Mouse (Mus musculus) CH12.LX (cell line): ENCODE data around the gene Ttc21b. TPM values are rescaled to one million over a fixed set of nuclear protein-coding genes. Genes with fewer than 3 reads are reported as not detected.

ENCODE experiments used
- DNase-seq: peaks from one replicate; pipeline ENCODE4 v3.0.0-alpha.2; 2013; ENCODE audit errors: extremely low read depth
- H3K27ac ChIP-seq: 2 replicates; pipeline ENCODE4 v1.5.1; 2012; ENCODE audit warnings: low read depth, mild to moderate bottlenecking, control low read depth, moderate library complexity; ENCODE audit not compliant: insufficient read depth
- H3K27me3 ChIP-seq: replicated peaks from 2 replicates; pipeline ENCODE3; 2012; ENCODE audit warnings: inconsistent platforms
- H3K36me3 ChIP-seq, 2 experiments: replicated peaks in 1 of 2; 2 replicates each; pipeline versions ENCODE3 to v1.6.1; 2012; ENCODE audit warnings: inconsistent platforms in 1 of 2, low read length in 1 of 2, mild to moderate bottlenecking in 1 of 2, mixed read lengths in 1 of 2, moderate library complexity in 1 of 2; ENCODE audit not compliant: control insufficient read depth in 1 of 2, insufficient read depth in 1 of 2
- H3K4me1 ChIP-seq, 2 experiments: 2 replicates each; pipeline ENCODE4 v1.6.1; 2012; ENCODE audit warnings: inconsistent platforms in 1 of 2, moderate library complexity in 1 of 2; ENCODE audit not compliant: insufficient read depth in 2 of 2, control insufficient read depth in 1 of 2
- H3K4me2 ChIP-seq: 2 replicates; pipeline ENCODE4 v1.6.1; 2012; ENCODE audit warnings: low read depth, mild to moderate bottlenecking, control low read depth; ENCODE audit not compliant: poor library complexity, insufficient read depth, severe bottlenecking
- H3K4me3 ChIP-seq, 3 experiments: fragments of 150-350 bp in 1 of 3; sonication (generic) in 1 of 3; replicated peaks in 1 of 3; 2 replicates each; pipeline versions ENCODE3 to v1.5.1; 2011 to 2012; ENCODE audit warnings: low read depth in 2 of 3, low read length in 2 of 3, mild to moderate bottlenecking in 2 of 3, moderate library complexity in 2 of 3, control low read depth in 1 of 3, improper control_type of control experiment in 1 of 3, inconsistent platforms in 1 of 3, mixed read lengths in 1 of 3; ENCODE audit not compliant: poor library complexity in 1 of 3
- H3K79me2 ChIP-seq: replicated peaks from 2 replicates; pipeline ENCODE4 v1.6.1; 2012; ENCODE audit warnings: mild to moderate bottlenecking, moderate library complexity; ENCODE audit not compliant: control insufficient read depth, poor library complexity, insufficient read depth, severe bottlenecking; ENCODE audit errors: extremely low read depth
- H3K9ac ChIP-seq: 2 replicates; pipeline ENCODE4 v1.6.1; 2012; ENCODE audit warnings: low read depth, mild to moderate bottlenecking, control low read depth, moderate library complexity; ENCODE audit not compliant: insufficient read depth
- H3K9me3 ChIP-seq: replicated peaks from 2 replicates; pipeline ENCODE3; 2012; ENCODE audit warnings: low read length, inconsistent platforms, mixed read lengths
- CHD1 ChIP-seq: IDR thresholded peaks from 2 replicates; pipeline ENCODE4 v1.6.1; 2012; ENCODE audit warnings: low read depth, low read length, improper control_type of control experiment, inconsistent platforms
- CHD2 ChIP-seq: IDR thresholded peaks from 2 replicates; pipeline ENCODE4 v1.6.1; 2011; ENCODE audit warnings: low read length, improper control_type of control experiment
- CTCF ChIP-seq, 2 experiments: IDR thresholded peaks in 1 of 2; conservative IDR thresholded peaks in 1 of 2; 2 replicates each; pipeline ENCODE4 v1.5.1; 2011 to 2012; ENCODE audit warnings: low read depth in 2 of 2, low read length in 2 of 2, improper control_type of control experiment in 1 of 2, inconsistent platforms in 1 of 2, mild to moderate bottlenecking in 1 of 2, moderate library complexity in 1 of 2
- ELF1 ChIP-seq: IDR thresholded peaks from 2 replicates; pipeline ENCODE4 v1.6.1; 2014; ENCODE audit warnings: low read depth, mild to moderate bottlenecking, inconsistent platforms, low read length, improper control_type of control experiment
- ETS1 ChIP-seq: conservative IDR thresholded peaks from 2 replicates; pipeline ENCODE4 v1.6.1; 2012; ENCODE audit warnings: low read depth, mild to moderate bottlenecking, inconsistent platforms, low read length, improper control_type of control experiment, moderate library complexity
- GABPA ChIP-seq: IDR thresholded peaks from 2 replicates; pipeline ENCODE4 v1.6.1; 2012; ENCODE audit warnings: low read depth, low read length, improper control_type of control experiment, inconsistent platforms; ENCODE audit not compliant: insufficient replicate concordance
- IRF4 ChIP-seq: IDR thresholded peaks from 2 replicates; pipeline ENCODE4 v1.6.1; 2014; ENCODE audit warnings: low read depth, mild to moderate bottlenecking, inconsistent platforms, low read length, improper control_type of control experiment
- JUND ChIP-seq: conservative IDR thresholded peaks from 2 replicates; pipeline ENCODE4 v1.6.1; 2011; ENCODE audit warnings: low read depth, low read length, improper control_type of control experiment
- MAX ChIP-seq: IDR thresholded peaks from 2 replicates; pipeline ENCODE4 v1.6.1; 2011; ENCODE audit warnings: low read length, improper control_type of control experiment
- MAZ ChIP-seq: IDR thresholded peaks from 2 replicates; pipeline ENCODE4 v1.6.1; 2012; ENCODE audit warnings: low read depth, mild to moderate bottlenecking, inconsistent platforms, low read length, improper control_type of control experiment, moderate library complexity
- MYC ChIP-seq: IDR thresholded peaks from 2 replicates; pipeline ENCODE4 v1.6.1; 2011; ENCODE audit warnings: low read depth, mild to moderate bottlenecking, improper control_type of control experiment, low read length
- POLR2AphosphoS2 ChIP-seq: IDR thresholded peaks from 2 replicates; pipeline ENCODE4 v1.6.1; 2011; ENCODE audit warnings: low read depth, low read length, improper control_type of control experiment
- RAD21 ChIP-seq: IDR thresholded peaks from 2 replicates; pipeline ENCODE4 v1.6.1; 2011; ENCODE audit warnings: low read depth, mild to moderate bottlenecking, low read length, improper control_type of control experiment, moderate library complexity
- SMC3 ChIP-seq: IDR thresholded peaks from 2 replicates; pipeline ENCODE4 v1.6.1; 2011; ENCODE audit warnings: low read depth, low read length, improper control_type of control experiment
- TBP ChIP-seq: conservative IDR thresholded peaks from 2 replicates; pipeline ENCODE4 v1.6.1; 2011; ENCODE audit warnings: low read depth, low read length, improper control_type of control experiment
- ZKSCAN1 ChIP-seq: IDR thresholded peaks from 2 replicates; pipeline ENCODE4 v1.6.1; 2012; ENCODE audit warnings: low read depth, inconsistent platforms, low read length, improper control_type of control experiment, borderline replicate concordance
- dilution Hi-C: fragments of 300-500 bp; cut with MboI; formaldehyde crosslinking; loops from 2 replicates; pipeline ENCODE4 v1.14.3; 2020; ENCODE audit warnings: low sequenced_read_pairs; ENCODE audit not compliant: extremely low pct_unique_long_range_greater_than_20kb, extremely low pct_ligation_motif_present
- in situ Hi-C: fragments of 300-500 bp; cut with MboI; formaldehyde crosslinking; loops from 3 replicates; pipeline ENCODE4 v1.14.3; 2019; ENCODE audit warnings: low sequenced_read_pairs, low pct_ligation_motif_present, low pct_unique_long_range_greater_than_20kb, mixed read lengths
- polyA plus RNA-seq: library from polyadenylated mRNA; unstranded; fragments of >175 nt; gene quantifications from 2 replicates; pipeline ENCODE4 v1.2.1, GENCODE M21; 2012; ENCODE audit warnings: low read depth; ENCODE audit not compliant: insufficient read length
- total RNA-seq, 2 experiments: library from RNA; depleted of rRNA; stranded (reverse); fragments of 300-350 nt in 1 of 2; fragments of >200 nt in 1 of 2; gene quantifications; 2 replicates each; pipeline ENCODE4 v1.2.3; 2012 to 2014

The Ttc21b gene
- not detected in 2 replicates for total RNA-seq (2012; rRNA removed)
- not detected in 2 replicates for total RNA-seq (2014; rRNA removed)
- polyA plus RNA-seq = not detected in 2 replicates

GRCm38 (mm10) chr2:66256220-66257131 lies at the start of gene Ttc21b:
Ttc21b (minus strand) TSS chr2:66256617.
- Histone ChIP-seq H3K4me2 (no peak within 1 kb of the TSS), H3K36me3 (no peaks in the 10 kb centered on the region), H3K9ac (no peak within 1 kb of the TSS), H3K27ac (no peak within 1 kb of the TSS), H3K4me3 (no peak within 1 kb of the TSS), H3K9me3 (peaks cover 20% of the 10 kb centered on the region), H3K79me2 (no peaks in the 10 kb centered on the region), H3K27me3 (no peaks in the 10 kb centered on the region), H3K4me1 (no peaks in the 10 kb centered on the region)
- dilution Hi-C loops (no loop called here), in situ Hi-C loops (no loop called here)
- peak; percentile 20 for DNase-seq
- TF ChIP-seq RAD21 (peak; percentile 56), IRF4 (no peak), ZKSCAN1 (no peak), SMC3 (peak; percentile 37), JUND (no peak), ETS1 (no peak), TBP (no peak), MAX (peak; percentile 55; the same call in 1 of the 2 replicates), MAZ (no peak), MYC (0 out of 2 replicates have a peak, but pooled peaks have one; percentile 50), CTCF (conservative IDR thresholded peaks at IDR 0.05 in 1 of 2, IDR thresholded peaks at IDR 0.05 in 1 of 2; ENCODE audit: low read depth in 2 of 2, low read length in 2 of 2) (peak; percentile 10 to 62; a peak in 2 of 4 replicates), POLR2AphosphoS2 (no peak)

GRCm38 (mm10) chr2:66272551-66272950 lies 16.1 kb upstream of the Ttc21b start:
- no peak for DNase-seq
- Histone ChIP-seq H3K4me3 (no peak overlapping the region), H3K27me3 (no peaks in the 10 kb centered on the region), H3K4me1 (no peaks in the 10 kb centered on the region), H3K36me3 (no peaks in the 10 kb centered on the region), H3K27ac (no peak overlapping the region), H3K9me3 (peaks cover 14% of the 10 kb centered on the region), H3K9ac (no peak overlapping the region), H3K79me2 (no peaks in the 10 kb centered on the region), H3K4me2 (no peak overlapping the region)
- no peak for TF ChIP-seq ELF1
- TF ChIP-seq CTCF (conservative IDR thresholded peaks at IDR 0.05 in 1 of 2, IDR thresholded peaks at IDR 0.05 in 1 of 2; ENCODE audit: low read depth in 2 of 2, low read length in 2 of 2) = no peak
- no peak for TF ChIP-seq GABPA
- TF ChIP-seq CHD1 = no peak
- TF ChIP-seq CHD2 = no peak
- TF ChIP-seq MYC = no peak
- TF ChIP-seq POLR2AphosphoS2 = no peak
- in situ Hi-C loops = no loop called here
- dilution Hi-C loops = no loop called here
